Mouse (Mus musculus) liver, postnatal 0 days (tissue): ENCODE measurements around the gene Epha2.

Source experiments
- CTCF ChIP-seq: sonication (generic); IDR thresholded peaks from 2 replicates; pipeline ENCODE4 v1.5.1; 2016; ENCODE audit warnings: antibody characterized with exemption, low read depth
- EP300 ChIP-seq: IDR thresholded peaks from 2 replicates; pipeline ENCODE4 v1.6.1; 2016; ENCODE audit warnings: antibody characterized with exemption, low read depth, mild to moderate bottlenecking

DNA sequence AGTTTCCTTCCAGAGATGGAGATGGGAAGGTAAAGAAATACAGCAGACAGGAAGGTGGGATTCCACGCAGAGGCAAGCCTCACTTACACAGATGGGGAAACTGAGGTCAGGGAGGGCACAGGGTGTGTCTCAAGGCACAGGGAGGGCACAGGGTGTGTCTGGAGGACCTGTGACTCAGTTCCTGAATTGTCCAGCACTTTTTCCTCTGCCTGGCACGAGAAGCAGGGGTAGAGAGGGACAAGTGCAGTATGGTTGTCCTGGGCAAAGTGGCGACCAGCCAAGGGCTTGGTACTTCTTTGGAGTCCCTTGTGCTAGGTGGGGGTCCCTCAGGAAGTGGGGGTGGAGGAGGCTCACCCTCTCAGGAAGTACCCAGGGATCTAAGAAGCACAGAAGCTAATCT is 19.0 kb upstream of the Epha2 start:
- TF ChIP-seq CTCF, result no peak
- TF ChIP-seq EP300, result no peak
